Mouse (Mus musculus) MEL-GATA-1-ER (cell line): ENCODE results near the gene Mnat1.

Source experiments
- DNase-seq: peaks from one replicate; pipeline ENCODE4 v3.0.0-alpha.2; 2012; ENCODE audit warnings: low read depth; ENCODE audit errors: extremely low read depth

Mnat1 gene

GRCm38 (mm10) chr12:73228427-73228826, 104.9 kb downstream of the Mnat1 start:
- no peak for DNase-seq

- no peak for DNase-seq
Observed at GRCm38 (mm10) chr12:73230196-73230595, 106.7 kb downstream of the Mnat1 start.

- DNase-seq: no peak
Observed at GRCm38 (mm10) chr12:73231552-73231951, 108.0 kb downstream of the Mnat1 start.

- no peak for DNase-seq
Observed at GRCm38 (mm10) chr12:73232586-73232985, 109.1 kb downstream of the Mnat1 start.

- DNase-seq: no peak
Observed at GRCm38 (mm10) chr12:73241960-73242359, 118.4 kb downstream of the Mnat1 start.

GRCm38 (mm10) chr12:73245687-73246086, 122.2 kb downstream of the Mnat1 start:
- DNase-seq: no peak

- no peak for DNase-seq
Observed at GRCm38 (mm10) chr12:73255006-73255405, 131.5 kb downstream of the Mnat1 start.

GRCm38 (mm10) chr12:73259269-73259668, 135.8 kb downstream of the Mnat1 start:
- DNase-seq: no peak

- no peak for DNase-seq
Observed at GRCm38 (mm10) chr12:73260339-73260738, 136.8 kb downstream of the Mnat1 start.

GRCm38 (mm10) chr12:73265381-73265978, 142.0 kb downstream of the Mnat1 start:
- DNase-seq: no peak

GRCm38 (mm10) chr12:73266597-73266996, 143.1 kb downstream of the Mnat1 start:
- no peak for DNase-seq

- no peak for DNase-seq
Observed at GRCm38 (mm10) chr12:73268497-73268896, 145.0 kb downstream of the Mnat1 start.

- no peak for DNase-seq
Observed at GRCm38 (mm10) chr12:73269531-73269930, 146.0 kb downstream of the Mnat1 start.

- no peak for DNase-seq
Observed at GRCm38 (mm10) chr12:73269933-73270332, 146.4 kb downstream of the Mnat1 start.

GRCm38 (mm10) chr12:73274921-73275320, 151.4 kb downstream of the Mnat1 start:
- DNase-seq: no peak

GRCm38 (mm10) chr12:73286287-73287092, 163.0 kb downstream of the Mnat1 start, which contains the start of the genes Trmt5 and Slc38a6:
Gene Trmt5, minus strand, starts transcription at chr12:73286710.
Gene Slc38a6, plus strand, starts transcription at chr12:73286779.
- peak; percentile 86 for DNase-seq

- peak; percentile 31 for DNase-seq
Observed at GRCm38 (mm10) chr12:73287609-73288008, 164.1 kb downstream of the Mnat1 start.

- no peak for DNase-seq
Observed at GRCm38 (mm10) chr12:73288626-73289025, 165.1 kb downstream of the Mnat1 start.

GRCm38 (mm10) chr12:73294884-73295283, 171.4 kb downstream of the Mnat1 start:
- DNase-seq: no peak

GRCm38 (mm10) chr12:73295505-73296140, 172.1 kb downstream of the Mnat1 start:
- no peak for DNase-seq

- DNase-seq: no peak
Observed at GRCm38 (mm10) chr12:73298621-73299020, 175.1 kb downstream of the Mnat1 start.

GRCm38 (mm10) chr12:73300531-73300930, 177.0 kb downstream of the Mnat1 start:
- no peak for DNase-seq
